Mouse (Mus musculus): Measurements from ENCODE around the gene Ankrd34b.

- TF ChIP-seq CTCF (IDR thresholded peaks at IDR 0.05; ENCODE audit: control insufficient read depth, insufficient read depth, low read length), result no peak
- TF ChIP-seq POLR2A (IDR thresholded peaks at IDR 0.05; ENCODE audit: borderline replicate concordance, control insufficient read depth, low read depth, low read length), result no peak
Observed at GRCm38 (mm10) chr13:92426294-92427051, 777 bp downstream of the Ankrd34b start.
